Mouse (Mus musculus): ENCODE results near the gene Gm20388. TPM values are rescaled to one million over a fixed set of nuclear protein-coding genes. Genes with fewer than 3 reads are reported as not detected.

The Gm20388 gene
- total RNA-seq, 1 experiment from 2014 or later = 18.4 TPM

- no peak for ATAC-seq (replicated peaks in 1 of 2; ENCODE audit: insufficient read depth in 1 of 2, low FRiP score in 2 of 2, low TSS enrichment in 1 of 2, low read depth in 1 of 2, poor library complexity in 2 of 2, severe bottlenecking in 2 of 2)
Measured at GRCm38 (mm10) chr8:121553831-121554475, 1643.3 kb downstream of the Gm20388 start.

DNA sequence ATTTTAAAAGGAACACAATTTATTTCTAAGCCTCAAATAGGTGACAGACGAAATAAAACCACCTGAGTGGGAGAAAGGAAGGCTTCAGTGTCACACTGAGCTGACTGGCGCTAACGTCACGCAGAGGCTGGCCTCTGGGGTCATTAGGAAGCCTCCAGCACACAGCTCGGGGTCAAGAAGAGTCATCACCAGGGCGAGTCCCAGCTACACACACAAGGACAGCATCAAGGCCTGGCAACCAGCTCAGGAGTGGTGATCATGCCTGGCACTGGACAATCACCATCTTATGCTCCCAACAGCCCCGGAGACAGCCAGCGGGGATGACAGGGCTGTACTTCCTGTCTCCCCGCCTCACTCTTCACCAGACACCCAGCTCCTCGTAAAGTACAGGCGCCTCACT, 1647.1 kb downstream of the Gm20388 start:
- no peak for ATAC-seq (replicated peaks in 1 of 2; ENCODE audit: insufficient read depth in 1 of 2, low FRiP score in 2 of 2, low TSS enrichment in 1 of 2, low read depth in 1 of 2, poor library complexity in 2 of 2, severe bottlenecking in 2 of 2)

DNA sequence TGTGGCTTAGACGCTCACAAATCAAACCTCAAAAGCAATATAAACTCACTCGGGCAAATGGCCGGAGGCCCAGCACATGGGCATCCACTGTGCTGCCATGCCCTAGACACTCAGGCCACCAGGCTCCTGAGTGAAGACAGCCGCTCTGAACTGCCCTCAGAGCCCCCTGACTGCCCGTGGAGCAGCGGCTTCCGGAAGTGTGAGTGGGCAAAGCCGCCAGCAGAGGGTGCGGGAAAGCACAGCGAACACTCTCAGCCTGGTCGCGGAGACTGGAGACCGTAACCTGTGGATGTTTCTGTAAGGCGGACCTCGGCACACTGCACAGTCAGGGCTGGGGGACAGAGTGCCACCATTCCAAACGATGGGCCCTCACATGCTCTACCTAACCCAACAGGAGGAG, 1647.9 kb downstream of the Gm20388 start:
- no peak for ATAC-seq (replicated peaks in 1 of 2; ENCODE audit: insufficient read depth in 1 of 2, low FRiP score in 2 of 2, low TSS enrichment in 1 of 2, low read depth in 1 of 2, poor library complexity in 2 of 2, severe bottlenecking in 2 of 2)

- ATAC-seq (replicated peaks in 1 of 2; ENCODE audit: insufficient read depth in 1 of 2, low FRiP score in 2 of 2, low TSS enrichment in 1 of 2, low read depth in 1 of 2, poor library complexity in 2 of 2, severe bottlenecking in 2 of 2) = no peak
Measured at GRCm38 (mm10) chr8:121559801-121560200, 1649.2 kb downstream of the Gm20388 start.

DNA sequence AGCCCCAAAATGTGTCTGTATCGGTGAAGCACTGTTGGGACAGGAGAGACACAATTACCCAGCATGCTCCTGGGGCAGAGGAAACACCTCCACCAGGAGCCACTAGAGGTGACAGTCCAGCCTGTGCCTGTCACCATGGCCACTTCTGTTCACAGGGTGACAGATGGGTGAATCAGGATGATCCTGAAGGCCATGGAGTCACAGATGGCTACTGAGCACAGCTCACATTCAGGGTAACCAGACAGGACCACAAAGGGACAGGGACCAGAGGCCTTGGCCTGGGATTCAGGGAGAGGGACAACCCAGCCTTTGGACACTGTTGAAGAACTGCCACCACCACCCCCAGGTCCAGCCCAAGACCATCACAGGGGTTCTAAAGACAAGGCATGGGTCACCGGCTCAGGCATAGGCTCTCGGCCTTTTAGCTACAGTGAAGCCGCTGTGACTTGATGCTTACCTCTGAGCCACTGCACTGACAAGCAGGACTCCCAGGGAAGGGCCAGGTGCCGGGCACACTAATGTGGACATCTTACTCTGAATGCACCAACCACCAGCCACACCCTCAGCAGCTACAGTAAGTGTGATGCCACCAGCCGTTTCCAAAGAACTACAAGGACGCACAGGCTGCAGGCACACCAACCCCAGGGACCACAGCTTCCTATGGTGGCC, 1649.9 kb downstream of the Gm20388 start:
- ATAC-seq (replicated peaks in 1 of 2; ENCODE audit: insufficient read depth in 1 of 2, low FRiP score in 2 of 2, low TSS enrichment in 1 of 2, low read depth in 1 of 2, poor library complexity in 2 of 2, severe bottlenecking in 2 of 2) = no peak

GRCm38 (mm10) chr8:121561636-121562345, 1651.2 kb downstream of the Gm20388 start:
- ATAC-seq (replicated peaks in 1 of 2; ENCODE audit: insufficient read depth in 1 of 2, low FRiP score in 2 of 2, low TSS enrichment in 1 of 2, low read depth in 1 of 2, poor library complexity in 2 of 2, severe bottlenecking in 2 of 2) = no peak

DNA sequence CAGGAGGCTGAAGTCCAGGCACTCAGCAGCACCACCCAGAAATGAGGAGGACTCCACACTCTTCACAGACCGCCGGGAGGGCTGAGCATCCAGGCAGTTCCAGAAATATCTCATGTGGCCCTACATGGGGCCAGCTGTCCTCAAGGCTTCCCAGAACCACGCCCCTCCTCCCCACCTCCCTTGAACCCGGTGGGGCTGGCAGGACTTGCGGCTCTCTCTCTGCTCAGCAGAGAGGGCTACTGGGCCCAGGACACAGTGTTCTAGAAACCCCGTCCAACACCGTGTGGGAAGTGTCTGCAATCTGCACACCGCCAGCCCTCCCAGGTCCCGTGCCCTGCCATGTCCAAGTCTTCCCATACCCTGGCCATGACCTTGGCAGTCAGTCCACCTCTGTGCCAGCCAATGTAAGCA, 1652.3 kb downstream of the Gm20388 start:
- no peak for ATAC-seq (replicated peaks in 1 of 2; ENCODE audit: insufficient read depth in 1 of 2, low FRiP score in 2 of 2, low TSS enrichment in 1 of 2, low read depth in 1 of 2, poor library complexity in 2 of 2, severe bottlenecking in 2 of 2)

DNA sequence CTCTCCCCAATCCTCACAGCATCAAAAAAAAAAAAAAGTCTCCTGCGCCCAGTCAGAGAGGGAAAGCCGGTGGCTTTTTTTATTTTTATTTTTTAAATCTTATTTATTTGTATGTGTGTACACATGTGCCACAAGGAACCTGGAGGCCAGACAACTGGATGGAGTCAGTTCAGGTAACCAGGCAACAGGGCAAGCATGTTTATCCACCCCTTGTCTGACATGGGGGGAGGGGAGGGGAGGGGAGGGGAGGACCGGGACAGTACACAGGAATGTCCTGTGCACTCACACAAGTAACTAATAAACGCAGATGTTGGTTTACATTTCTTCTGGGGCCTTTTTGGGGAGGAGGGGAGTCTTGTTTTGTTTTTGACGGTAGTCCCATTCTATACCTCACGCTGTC, 1653.1 kb downstream of the Gm20388 start:
- no peak for ATAC-seq (replicated peaks in 1 of 2; ENCODE audit: insufficient read depth in 1 of 2, low FRiP score in 2 of 2, low TSS enrichment in 1 of 2, low read depth in 1 of 2, poor library complexity in 2 of 2, severe bottlenecking in 2 of 2)

DNA sequence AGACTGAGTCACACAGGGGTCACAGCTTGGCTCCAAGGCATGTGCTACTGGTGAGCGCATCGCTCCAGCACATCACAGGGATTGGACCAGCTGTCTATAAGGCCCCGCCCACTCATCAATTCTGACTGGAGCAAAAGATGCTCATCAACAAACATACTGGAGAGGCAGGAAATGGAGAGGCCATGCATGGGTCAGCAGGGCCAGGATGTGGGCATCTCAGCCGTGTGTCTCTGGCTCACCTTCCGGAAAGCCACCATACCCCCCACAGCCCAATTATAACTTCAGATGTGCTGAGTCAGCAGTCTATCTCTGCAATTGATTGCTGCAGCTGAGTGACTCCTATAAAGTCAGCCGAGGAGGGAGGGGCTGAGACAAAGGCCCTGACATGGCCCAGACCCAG, 1657.7 kb downstream of the Gm20388 start:
- no peak for ATAC-seq (replicated peaks in 1 of 2; ENCODE audit: insufficient read depth in 1 of 2, low FRiP score in 2 of 2, low TSS enrichment in 1 of 2, low read depth in 1 of 2, poor library complexity in 2 of 2, severe bottlenecking in 2 of 2)

GRCm38 (mm10) chr8:121570335-121570734, 1659.7 kb downstream of the Gm20388 start:
- peak; percentile 68 to 81 for ATAC-seq (replicated peaks in 1 of 2; ENCODE audit: insufficient read depth in 1 of 2, low FRiP score in 2 of 2, low TSS enrichment in 1 of 2, low read depth in 1 of 2, poor library complexity in 2 of 2, severe bottlenecking in 2 of 2)

- ATAC-seq (replicated peaks in 1 of 2; ENCODE audit: insufficient read depth in 1 of 2, low FRiP score in 2 of 2, low TSS enrichment in 1 of 2, low read depth in 1 of 2, poor library complexity in 2 of 2, severe bottlenecking in 2 of 2) = 0 out of 4 replicates have a peak, but pooled peaks of 1 of the 2 experiments have one; percentile 9
Measured at GRCm38 (mm10) chr8:121570801-121571200, 1660.2 kb downstream of the Gm20388 start.

GRCm38 (mm10) chr8:121572121-121572520, 1661.5 kb downstream of the Gm20388 start:
- no peak for ATAC-seq (replicated peaks in 1 of 2; ENCODE audit: insufficient read depth in 1 of 2, low FRiP score in 2 of 2, low TSS enrichment in 1 of 2, low read depth in 1 of 2, poor library complexity in 2 of 2, severe bottlenecking in 2 of 2)

DNA sequence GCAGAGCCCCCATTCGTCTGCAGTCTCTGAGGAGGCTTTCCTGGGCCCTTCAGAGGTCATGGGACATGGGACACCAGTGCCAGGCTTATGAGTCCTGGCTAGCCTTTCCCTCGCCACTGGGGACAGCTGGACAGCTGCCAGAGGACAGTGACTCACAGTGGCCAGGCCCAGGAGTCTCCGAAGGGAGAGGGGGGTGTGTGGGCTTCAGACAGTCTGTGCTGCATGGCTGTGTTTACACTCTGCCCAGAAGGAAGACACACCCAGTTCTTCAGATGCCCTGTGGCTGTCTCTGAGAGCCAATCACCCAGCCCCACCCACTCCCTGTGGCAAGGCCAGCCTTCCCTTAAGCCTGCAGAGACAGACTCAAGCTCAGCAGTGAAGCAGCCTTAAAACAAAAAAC, 1662.6 kb downstream of the Gm20388 start:
- ATAC-seq (replicated peaks in 1 of 2; ENCODE audit: insufficient read depth in 1 of 2, low FRiP score in 2 of 2, low TSS enrichment in 1 of 2, low read depth in 1 of 2, poor library complexity in 2 of 2, severe bottlenecking in 2 of 2) = no peak

DNA sequence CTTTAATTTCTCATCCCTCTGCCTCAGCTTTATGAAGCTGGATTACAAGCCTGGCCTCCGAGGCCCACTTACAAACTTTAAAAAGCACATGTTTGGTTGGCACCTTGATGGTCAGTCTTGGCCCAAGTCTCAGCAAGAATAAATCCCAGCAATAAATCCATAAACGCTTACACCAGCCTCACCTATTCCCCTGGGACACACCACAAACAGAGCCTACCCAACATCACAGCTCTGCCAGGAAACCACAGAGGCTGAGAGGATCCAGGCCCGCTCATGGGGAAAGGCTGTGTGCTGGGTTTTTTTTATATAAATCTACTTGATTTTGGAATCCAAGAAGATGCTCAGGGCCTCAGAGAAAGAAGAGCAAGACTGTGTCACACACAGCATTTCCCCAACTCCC, 1665.0 kb downstream of the Gm20388 start:
- ATAC-seq (replicated peaks in 1 of 2; ENCODE audit: insufficient read depth in 1 of 2, low FRiP score in 2 of 2, low TSS enrichment in 1 of 2, low read depth in 1 of 2, poor library complexity in 2 of 2, severe bottlenecking in 2 of 2) = no peak

DNA sequence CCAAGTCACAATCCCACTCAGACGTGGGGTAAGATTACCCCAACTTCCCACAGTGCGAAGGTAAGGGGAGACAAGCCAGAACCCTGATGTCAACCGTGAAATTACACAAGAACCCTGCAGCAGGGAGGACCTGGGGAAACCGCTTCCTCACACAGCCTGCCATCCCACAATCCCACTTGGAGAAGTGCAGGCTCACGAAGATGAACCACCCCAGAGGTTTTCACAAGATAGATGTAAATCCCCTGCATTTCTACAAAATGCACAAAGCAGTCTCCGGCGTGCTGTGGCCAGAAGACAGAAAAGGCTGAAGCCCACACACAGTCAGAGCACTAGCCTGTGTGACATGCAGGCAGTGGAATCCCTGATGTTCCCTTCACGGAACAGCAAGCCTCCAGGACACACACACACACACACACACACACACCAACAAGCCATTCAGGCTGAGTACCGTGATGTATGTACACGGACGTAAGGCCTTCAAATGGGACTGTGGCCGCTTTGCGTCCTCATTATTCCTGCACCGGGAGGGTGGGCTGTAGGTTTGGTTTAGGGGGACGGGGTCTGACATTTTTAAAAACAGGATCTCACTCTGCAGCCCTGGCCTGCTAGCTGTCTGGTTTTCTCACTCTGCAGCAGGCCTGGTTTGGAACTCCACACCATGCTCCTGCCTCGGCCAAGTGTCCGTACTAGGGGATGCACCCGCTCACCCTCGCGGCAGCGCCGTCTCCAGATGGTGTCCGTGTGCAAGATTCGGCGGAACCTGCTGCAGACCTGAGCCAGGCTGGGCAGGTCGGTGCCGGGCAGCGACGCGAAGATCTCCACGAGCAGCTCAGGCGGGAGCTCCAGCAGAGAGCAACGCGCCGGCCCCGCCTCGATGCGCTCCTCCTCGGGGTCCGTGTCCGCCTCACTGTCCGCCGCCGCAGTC, 1667.4 kb downstream of the Gm20388 start:
- peak in 1 of 2 experiments; percentile 8; a peak in 2 of 4 replicates for ATAC-seq (replicated peaks in 1 of 2; ENCODE audit: insufficient read depth in 1 of 2, low FRiP score in 2 of 2, low TSS enrichment in 1 of 2, low read depth in 1 of 2, poor library complexity in 2 of 2, severe bottlenecking in 2 of 2)

GRCm38 (mm10) chr8:121578676-121579451, 1668.2 kb downstream of the Gm20388 start, which contains the start of gene Fbxo31:
Gene Fbxo31 (minus strand): TSS chr8:121578806.
- peak; percentile 74 to 78 for ATAC-seq (replicated peaks in 1 of 2; ENCODE audit: insufficient read depth in 1 of 2, low FRiP score in 2 of 2, low TSS enrichment in 1 of 2, low read depth in 1 of 2, poor library complexity in 2 of 2, severe bottlenecking in 2 of 2)

DNA sequence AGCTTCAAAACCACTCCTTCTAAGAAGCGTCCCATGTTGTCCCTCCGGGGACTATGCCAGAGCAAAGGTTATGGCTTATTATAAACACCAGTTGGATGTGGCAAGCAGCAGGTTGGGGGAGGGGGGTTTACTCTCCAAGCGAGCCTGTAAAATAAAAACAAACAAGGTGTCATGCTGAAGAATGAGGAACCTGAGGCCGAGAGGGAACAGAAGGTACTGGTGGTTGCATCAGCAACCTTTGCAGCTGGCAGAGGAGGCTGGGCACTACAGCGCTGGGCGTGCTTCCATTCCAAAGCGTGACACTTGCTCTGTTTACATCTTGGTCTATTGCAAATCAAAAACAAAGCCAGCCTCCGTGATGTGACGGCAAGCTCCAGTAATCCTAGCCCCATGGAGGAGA, 1669.8 kb downstream of the Gm20388 start:
- peak; percentile 18 to 23; a peak in 2 of 4 replicates for ATAC-seq (replicated peaks in 1 of 2; ENCODE audit: insufficient read depth in 1 of 2, low FRiP score in 2 of 2, low TSS enrichment in 1 of 2, low read depth in 1 of 2, poor library complexity in 2 of 2, severe bottlenecking in 2 of 2)
